Mouse (Mus musculus) embryonic fibroblast, embryonic 13.5 days (primary cell): ENCODE data around the gene Ndfip2.

Source experiments
- CTCF ChIP-seq: IDR thresholded peaks from 2 replicates; pipeline ENCODE4 v1.5.1; 2011; ENCODE audit warnings: mild to moderate bottlenecking, control low read depth, low read length, moderate library complexity, borderline replicate concordance; ENCODE audit not compliant: insufficient read depth
- POLR2A ChIP-seq: IDR thresholded peaks from 2 replicates; pipeline ENCODE4 v1.6.1; 2011; ENCODE audit warnings: low read depth, mild to moderate bottlenecking, control low read depth, low read length, moderate library complexity

GRCm38 (mm10) chr14:105255620-105256019 is 2.8 kb upstream of the Ndfip2 start:
- no peak for TF ChIP-seq POLR2A
- no peak for TF ChIP-seq CTCF
